Mouse (Mus musculus) heart, embryonic 13.5 days (tissue): ENCODE data around the gene Tbc1d32. TPM values are rescaled to one million over a fixed set of nuclear protein-coding genes. Genes with fewer than 3 reads are reported as not detected.
A peak's percentile ranks its signal among the peaks of the same experiment; 100 is the strongest.

Experiments
- ATAC-seq: fragments of 200-750 bp; cut with Nextera tagmentation; 2 replicates; pipeline ENCODE4 v1.8.0; 2017; ENCODE audit warnings: moderate TSS enrichment; ENCODE audit not compliant: insufficient number of reproducible peaks, low FRiP score, low TSS enrichment; ENCODE audit errors: extremely low read depth
- H3K27ac ChIP-seq: fragments of 300-500 bp; sonication (generic); replicated peaks from 2 replicates; pipeline ENCODE4 v1.5.1; 2015; ENCODE audit warnings: moderate library complexity, mild to moderate bottlenecking, inconsistent platforms
- H3K27me3 ChIP-seq: fragments of 300-500 bp; sonication (generic); replicated peaks from 2 replicates; pipeline ENCODE4 v1.6.1; 2015; ENCODE audit warnings: mild to moderate bottlenecking, inconsistent platforms
- H3K36me3 ChIP-seq: fragments of 300-500 bp; sonication (generic); 2 replicates; pipeline ENCODE4 v1.6.1; 2015; ENCODE audit warnings: mild to moderate bottlenecking, inconsistent platforms
- H3K4me1 ChIP-seq: fragments of 300-500 bp; sonication (generic); 2 replicates; pipeline ENCODE4 v1.6.1; 2015; ENCODE audit warnings: inconsistent platforms
- H3K4me2 ChIP-seq: fragments of 300-500 bp; sonication (generic); 2 replicates; pipeline ENCODE4 v1.6.1; 2015; ENCODE audit warnings: inconsistent platforms, mild to moderate bottlenecking, moderate library complexity
- H3K4me3 ChIP-seq: fragments of 300-500 bp; sonication (generic); 2 replicates; pipeline ENCODE4 v1.5.1; 2015; ENCODE audit warnings: moderate library complexity, mild to moderate bottlenecking, inconsistent platforms
- H3K9ac ChIP-seq: fragments of 300-500 bp; sonication (generic); 2 replicates; pipeline ENCODE4 v1.6.1; 2015; ENCODE audit warnings: inconsistent platforms, mild to moderate bottlenecking, moderate library complexity
- H3K9me3 ChIP-seq: fragments of 300-500 bp; sonication (generic); 2 replicates; pipeline ENCODE4 v1.6.1; 2016; ENCODE audit warnings: inconsistent platforms
- WGBS: fragments of 180-500 bp; shearing (Covaris S2); methylation state at CpG from one replicate; pipeline ENCODE4 v1.1.7; 2015; ENCODE audit warnings: mixed read lengths; 5-methylcytosine and 5-hydroxymethylcytosine counted together
- polyA plus RNA-seq: library from polyadenylated mRNA; unstranded; fragments of >200 nt; fragmentation: Nextera tagmentation; extraction: Ambion mirVana; gene quantifications from 2 replicates; pipeline ENCODE4 v1.2.1, GENCODE M21; 2015

The Tbc1d32 gene
- polyA plus RNA-seq, 1 experiment from 2014 or later = 1.8 TPM

DNA sequence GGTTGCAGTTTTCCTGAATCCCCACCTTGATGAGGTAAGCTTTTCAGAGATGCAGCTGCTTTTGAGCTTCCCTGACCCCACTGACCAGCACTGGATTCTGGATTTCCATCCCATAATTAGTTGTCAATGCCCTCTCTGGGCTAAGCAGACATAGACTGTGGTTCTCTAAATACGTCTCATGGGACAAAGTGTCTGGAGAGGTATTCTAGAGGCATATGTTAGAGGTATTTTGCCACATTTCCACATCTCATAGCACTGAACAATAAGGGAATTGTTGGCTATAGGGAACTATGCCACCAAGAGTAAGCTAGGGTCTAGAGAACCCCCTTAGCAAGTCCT lies 121.5 kb downstream of the Tbc1d32 start:
- Histone ChIP-seq H3K4me2 (peak overlapping the region; percentile 70), H3K27ac (peak overlapping the region; percentile 68), H3K4me1 (peaks cover 6% of the 10 kb centered on the region), H3K9me3 (no peaks in the 10 kb centered on the region), H3K9ac (peak overlapping the region; percentile 82), H3K36me3 (no peaks in the 10 kb centered on the region), H3K27me3 (no peaks in the 10 kb centered on the region), H3K4me3 (peak overlapping the region; percentile 57)
- 40% methylated on average over 1 of the region's 1 CpGs for WGBS
- 0 out of 2 replicates have a peak, but pooled peaks have one; percentile 8 for ATAC-seq

DNA sequence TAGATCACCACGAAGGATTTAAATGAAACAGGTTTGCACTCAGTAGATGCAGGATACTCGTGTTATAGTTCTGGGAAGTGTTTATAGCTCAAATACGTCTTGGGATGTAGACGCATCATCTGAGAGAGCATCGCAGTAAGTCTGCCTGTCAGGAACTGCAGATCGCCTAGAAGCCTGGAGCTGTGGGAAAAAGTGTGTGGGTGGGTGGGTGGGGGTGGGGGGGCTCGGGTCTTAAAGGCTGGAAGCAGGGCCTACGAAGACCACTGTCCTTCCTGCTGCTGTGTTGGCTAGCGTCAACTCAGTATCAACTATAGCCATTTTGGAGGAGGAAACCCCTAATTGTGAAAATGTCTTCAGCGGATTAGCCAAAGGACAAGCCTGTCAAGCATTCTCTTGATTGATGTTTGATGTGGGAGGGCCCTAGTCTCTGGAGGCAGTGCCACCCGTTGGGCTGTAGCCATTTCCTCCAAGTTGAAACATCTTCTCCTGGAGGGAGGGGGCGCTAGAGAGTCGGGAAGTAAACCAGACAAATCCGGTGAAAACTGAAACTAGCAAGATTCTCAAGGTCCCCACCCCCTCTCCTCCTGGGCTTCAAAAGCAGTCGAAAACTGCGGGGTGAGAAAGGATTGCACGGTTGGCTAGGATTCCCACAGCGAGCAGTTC lies 122.0 kb downstream of the Tbc1d32 start, which contains the start of gene Msl3l2:
Msl3l2 (plus strand) TSS at position 585 of the 663 bp plus-strand sequence.
- 24% methylated on average over 18 of the region's 18 CpGs for WGBS
- H3K27ac ChIP-seq = peak within 1 kb of the TSS; percentile 68
- H3K9me3 ChIP-seq = no peaks in the 10 kb centered on the region
- peak within 1 kb of the TSS; percentile 82 for H3K9ac ChIP-seq
- peak; percentile 66; the same call in 1 of the 2 replicates for ATAC-seq
- no peaks in the 10 kb centered on the region for H3K27me3 ChIP-seq
- H3K36me3 ChIP-seq = no peaks in the 10 kb centered on the region
- peaks cover 6% of the 10 kb centered on the region for H3K4me1 ChIP-seq
- peak within 1 kb of the TSS; percentile 57 for H3K4me3 ChIP-seq
- peak within 1 kb of the TSS; percentile 70 for H3K4me2 ChIP-seq

DNA sequence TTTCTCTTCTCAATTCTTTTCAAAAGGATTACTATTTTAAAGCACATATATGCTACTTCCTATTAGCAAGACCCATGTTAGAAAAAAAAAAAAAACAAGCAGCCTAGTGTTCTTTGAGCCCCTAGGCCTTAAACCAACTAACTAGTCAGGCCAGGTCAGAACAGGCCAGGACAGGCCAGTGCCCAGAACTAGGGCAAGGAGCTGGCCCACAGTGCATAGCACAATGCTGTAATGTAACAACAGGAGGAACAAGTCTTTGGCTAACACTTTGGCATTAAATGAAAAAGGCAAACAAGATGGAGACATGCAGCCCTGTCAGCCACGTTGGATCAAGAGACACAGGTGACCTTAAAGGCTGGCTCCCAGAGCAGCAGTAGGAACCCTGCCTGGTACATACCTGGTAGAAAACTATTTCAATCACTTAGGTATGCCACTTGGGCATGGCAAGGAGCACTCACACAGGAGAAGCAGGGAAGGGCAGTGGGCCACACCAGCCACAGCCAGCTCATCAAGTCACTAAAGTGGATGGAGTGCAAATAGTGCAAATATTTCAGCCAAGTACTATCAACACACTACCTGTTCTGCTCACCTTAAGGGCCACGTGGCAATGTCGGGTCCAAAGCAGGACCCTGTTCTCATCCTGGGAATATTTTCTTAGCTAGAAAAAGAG lies 128.7 kb downstream of the Tbc1d32 start:
- Histone ChIP-seq H3K27me3 (no peaks in the 10 kb centered on the region), H3K36me3 (no peaks in the 10 kb centered on the region), H3K9ac (no peak overlapping the region), H3K9me3 (no peaks in the 10 kb centered on the region), H3K27ac (no peak overlapping the region), H3K4me3 (no peak overlapping the region), H3K4me2 (no peak overlapping the region), H3K4me1 (no peaks in the 10 kb centered on the region)
- 68% methylated on average over 3 of the region's 3 CpGs for WGBS
- ATAC-seq = no peak

- H3K36me3 ChIP-seq = no peaks in the 10 kb centered on the region
- no peak overlapping the region for H3K9ac ChIP-seq
- no peaks in the 10 kb centered on the region for H3K9me3 ChIP-seq
- H3K27me3 ChIP-seq = no peaks in the 10 kb centered on the region
- no peak overlapping the region for H3K27ac ChIP-seq
- 80% methylated on average over 3 of the region's 3 CpGs for WGBS
- ATAC-seq = no peak
- no peaks in the 10 kb centered on the region for H3K4me1 ChIP-seq
- no peak overlapping the region for H3K4me2 ChIP-seq
- no peak overlapping the region for H3K4me3 ChIP-seq
Measured at GRCm38 (mm10) chr10:56099126-56099525, 129.4 kb downstream of the Tbc1d32 start.

- H3K4me3 ChIP-seq = no peak overlapping the region
- no peak overlapping the region for H3K9ac ChIP-seq
- H3K4me1 ChIP-seq = no peaks in the 10 kb centered on the region
- H3K4me2 ChIP-seq = no peak overlapping the region
- ATAC-seq = no peak
- no peak overlapping the region for H3K27ac ChIP-seq
- H3K9me3 ChIP-seq = no peaks in the 10 kb centered on the region
- no peaks in the 10 kb centered on the region for H3K27me3 ChIP-seq
- H3K36me3 ChIP-seq = no peaks in the 10 kb centered on the region
Measured at GRCm38 (mm10) chr10:56096757-56097156, 131.7 kb downstream of the Tbc1d32 start.

DNA sequence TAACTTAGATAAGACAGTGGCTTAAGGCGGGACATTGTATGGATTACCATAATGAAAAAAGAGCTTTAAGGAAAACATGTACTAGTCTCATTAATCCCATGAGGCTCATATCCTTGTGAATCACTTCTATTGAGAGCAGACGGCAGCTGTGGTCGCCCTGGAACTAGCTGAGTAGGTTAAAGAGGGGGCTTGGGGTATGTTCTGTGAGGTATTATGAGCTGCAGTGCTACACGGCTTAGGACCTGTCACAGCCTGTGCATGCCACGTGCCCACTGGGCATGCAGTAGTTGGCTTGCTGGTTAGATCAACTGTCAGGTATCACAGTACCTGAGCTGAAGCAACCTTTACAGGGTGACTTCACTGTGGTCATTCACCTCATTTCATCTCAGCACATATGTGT lies 133.9 kb downstream of the Tbc1d32 start:
- ATAC-seq = no peak
- no peaks in the 10 kb centered on the region for H3K27me3 ChIP-seq
- no peak overlapping the region for H3K4me3 ChIP-seq
- H3K4me1 ChIP-seq = no peaks in the 10 kb centered on the region
- H3K4me2 ChIP-seq = no peak overlapping the region
- no peak overlapping the region for H3K9ac ChIP-seq
- 83% methylated on average over 5 of the region's 5 CpGs for WGBS
- H3K36me3 ChIP-seq = no peaks in the 10 kb centered on the region
- H3K9me3 ChIP-seq = no peaks in the 10 kb centered on the region
- H3K27ac ChIP-seq = no peak overlapping the region

GRCm38 (mm10) chr10:56089714-56090113 lies 138.8 kb downstream of the Tbc1d32 start:
- Histone ChIP-seq H3K9me3 (no peaks in the 10 kb centered on the region), H3K9ac (no peak overlapping the region), H3K36me3 (no peaks in the 10 kb centered on the region), H3K27me3 (no peaks in the 10 kb centered on the region), H3K4me2 (no peak overlapping the region), H3K4me3 (no peak overlapping the region), H3K4me1 (no peaks in the 10 kb centered on the region), H3K27ac (no peak overlapping the region)
- no peak for ATAC-seq
- WGBS = 67% methylated on average over 4 of the region's 4 CpGs

DNA sequence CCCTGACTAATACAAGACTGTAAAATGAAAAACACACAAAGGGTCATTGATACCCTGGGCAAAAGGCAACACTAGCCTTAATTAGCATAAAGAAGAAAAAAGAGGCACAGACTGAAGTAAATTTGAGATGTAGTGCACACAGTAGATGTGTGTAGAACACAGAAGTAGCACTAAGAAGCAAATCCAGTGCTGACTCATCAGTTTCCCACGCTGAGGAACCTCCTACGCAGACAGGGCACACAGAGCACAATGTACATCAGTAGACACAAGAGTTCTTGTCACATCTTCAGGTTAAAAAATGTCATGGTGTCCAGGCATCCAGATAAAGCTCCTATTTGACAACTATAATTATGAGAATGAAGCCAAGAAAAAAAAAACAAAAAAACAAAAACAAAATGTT lies 165.7 kb downstream of the Tbc1d32 start:
- H3K4me1 ChIP-seq = no peaks in the 10 kb centered on the region
- no peaks in the 10 kb centered on the region for H3K27me3 ChIP-seq
- WGBS = 79% methylated on average over 2 of the region's 2 CpGs
- H3K27ac ChIP-seq = no peak overlapping the region
- H3K9me3 ChIP-seq = no peaks in the 10 kb centered on the region
- no peaks in the 10 kb centered on the region for H3K36me3 ChIP-seq
- ATAC-seq = no peak
- no peak overlapping the region for H3K4me3 ChIP-seq
- no peak overlapping the region for H3K9ac ChIP-seq
- H3K4me2 ChIP-seq = no peak overlapping the region

DNA sequence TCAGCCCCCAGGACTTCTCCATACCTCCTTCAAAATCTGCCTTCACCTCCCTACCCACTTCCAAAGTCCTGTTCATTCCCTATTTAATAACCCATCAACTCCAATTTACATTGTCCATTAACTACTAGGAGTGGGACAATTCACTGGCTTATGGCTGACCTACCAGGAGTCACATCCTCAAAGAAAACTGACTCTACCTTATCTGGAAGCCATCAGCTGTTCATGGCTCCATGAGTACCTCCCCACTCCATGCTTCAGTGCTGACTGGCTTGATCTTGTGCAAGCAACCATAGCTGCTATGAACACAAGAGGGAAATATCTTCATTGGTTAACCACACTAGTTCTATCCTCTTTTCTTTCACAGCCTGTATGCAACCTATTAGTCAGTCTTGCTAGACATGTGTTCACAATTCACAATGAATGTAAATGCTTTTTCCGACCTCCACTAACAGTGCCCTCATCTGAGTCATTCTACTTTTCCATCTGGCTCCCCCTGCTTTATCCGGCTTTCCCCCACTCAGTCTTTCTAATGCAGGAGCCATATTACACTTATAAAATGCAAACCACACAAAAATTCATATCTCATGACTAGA lies 167.2 kb downstream of the Tbc1d32 start:
- no peak overlapping the region for H3K27ac ChIP-seq
- H3K36me3 ChIP-seq = no peaks in the 10 kb centered on the region
- 79% methylated on average over 2 of the region's 2 CpGs for WGBS
- no peaks in the 10 kb centered on the region for H3K4me1 ChIP-seq
- H3K4me2 ChIP-seq = no peak overlapping the region
- no peaks in the 10 kb centered on the region for H3K27me3 ChIP-seq
- no peak overlapping the region for H3K9ac ChIP-seq
- no peak for ATAC-seq
- H3K9me3 ChIP-seq = no peaks in the 10 kb centered on the region
- no peak overlapping the region for H3K4me3 ChIP-seq

DNA sequence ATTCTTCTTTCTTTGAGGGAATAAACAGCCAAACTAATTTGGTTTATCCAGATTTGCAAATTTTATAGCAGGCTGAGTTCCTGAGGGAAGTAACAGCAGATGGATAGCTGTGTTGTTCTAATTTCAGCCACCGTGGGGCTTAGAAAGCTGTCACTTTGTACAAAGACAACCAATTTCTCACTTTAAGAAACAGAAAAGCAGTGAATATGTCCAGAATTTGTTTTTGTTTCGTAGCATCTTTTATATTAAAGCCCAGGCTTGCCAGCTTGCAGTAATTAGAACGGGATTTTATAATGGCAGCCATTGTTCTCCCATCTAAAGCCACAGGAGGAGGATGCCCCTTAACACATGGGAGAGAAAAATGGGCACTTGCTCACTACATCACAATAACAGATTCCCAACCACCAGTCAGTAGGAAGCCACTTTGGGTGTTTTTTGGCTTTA lies 169.5 kb downstream of the Tbc1d32 start:
- Histone ChIP-seq H3K9ac (no peak overlapping the region), H3K9me3 (no peaks in the 10 kb centered on the region), H3K4me2 (no peak overlapping the region), H3K4me3 (no peak overlapping the region), H3K27ac (no peak overlapping the region), H3K4me1 (no peaks in the 10 kb centered on the region), H3K27me3 (no peaks in the 10 kb centered on the region), H3K36me3 (no peaks in the 10 kb centered on the region)
- ATAC-seq = no peak
- 75% methylated on average over 3 of the region's 3 CpGs for WGBS

DNA sequence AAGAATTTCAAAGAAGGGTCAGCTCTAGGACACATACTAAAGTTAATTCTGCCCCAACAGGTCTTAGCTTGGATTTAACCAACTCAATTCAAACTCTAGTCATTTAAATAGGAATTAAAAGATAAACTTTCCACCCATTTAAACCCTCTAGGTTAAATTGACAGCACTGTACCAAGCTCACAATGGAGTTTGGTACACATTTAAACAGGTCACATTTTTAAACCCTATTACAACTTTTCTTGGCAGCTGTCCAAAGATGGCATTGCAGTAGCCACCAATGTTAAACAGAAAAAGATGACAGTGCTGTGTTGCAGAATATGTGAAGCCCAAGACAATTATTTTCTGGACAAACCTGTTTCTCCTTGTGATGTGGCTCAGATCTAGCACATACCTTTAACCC lies 203.1 kb downstream of the Tbc1d32 start:
- Histone ChIP-seq H3K9me3 (no peaks in the 10 kb centered on the region), H3K4me1 (no peaks in the 10 kb centered on the region), H3K4me3 (no peak overlapping the region), H3K36me3 (no peaks in the 10 kb centered on the region), H3K4me2 (no peak overlapping the region), H3K27ac (no peak overlapping the region), H3K27me3 (no peaks in the 10 kb centered on the region), H3K9ac (no peak overlapping the region)
- ATAC-seq = no peak

DNA sequence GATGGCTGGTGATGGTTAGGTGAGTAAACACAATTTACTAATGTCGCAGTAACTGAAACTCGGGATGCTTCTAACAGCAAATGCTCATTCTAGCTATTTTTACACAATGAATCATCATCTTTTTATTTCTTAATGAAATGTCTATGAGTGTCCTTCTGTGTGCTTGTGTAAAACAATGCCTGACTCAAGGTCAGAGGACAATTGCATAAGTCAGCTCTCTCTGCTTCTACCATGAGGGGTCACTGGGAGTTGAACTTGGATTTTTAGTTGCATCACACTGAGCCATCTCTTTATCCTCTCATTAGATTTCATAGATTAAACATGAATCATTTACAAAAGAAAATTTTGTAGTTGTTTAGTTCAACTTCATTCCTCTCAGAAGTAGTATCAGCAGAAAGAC lies 203.9 kb downstream of the Tbc1d32 start:
- H3K4me3 ChIP-seq = no peak overlapping the region
- 91% methylated on average over 2 of the region's 2 CpGs for WGBS
- no peak for ATAC-seq

More for the DNA sequence above, 203.9 kb downstream of the Tbc1d32 start:
- Histone ChIP-seq H3K9ac (no peak overlapping the region), H3K4me2 (no peak overlapping the region), H3K4me1 (no peaks in the 10 kb centered on the region), H3K27me3 (no peaks in the 10 kb centered on the region), H3K27ac (no peak overlapping the region), H3K9me3 (no peaks in the 10 kb centered on the region), H3K36me3 (no peaks in the 10 kb centered on the region)
